Mouse (Mus musculus) naive thymus-derived CD4-positive, alpha-beta T cell, adult 2 months (primary cell): Measurements from ENCODE around the gene Nxf1.

ENCODE experiments used
- DNase-seq: peaks from one replicate; pipeline ENCODE4 v3.0.0-alpha.2; 2011; ENCODE audit warnings: low read depth

Nxf1 gene

DNA sequence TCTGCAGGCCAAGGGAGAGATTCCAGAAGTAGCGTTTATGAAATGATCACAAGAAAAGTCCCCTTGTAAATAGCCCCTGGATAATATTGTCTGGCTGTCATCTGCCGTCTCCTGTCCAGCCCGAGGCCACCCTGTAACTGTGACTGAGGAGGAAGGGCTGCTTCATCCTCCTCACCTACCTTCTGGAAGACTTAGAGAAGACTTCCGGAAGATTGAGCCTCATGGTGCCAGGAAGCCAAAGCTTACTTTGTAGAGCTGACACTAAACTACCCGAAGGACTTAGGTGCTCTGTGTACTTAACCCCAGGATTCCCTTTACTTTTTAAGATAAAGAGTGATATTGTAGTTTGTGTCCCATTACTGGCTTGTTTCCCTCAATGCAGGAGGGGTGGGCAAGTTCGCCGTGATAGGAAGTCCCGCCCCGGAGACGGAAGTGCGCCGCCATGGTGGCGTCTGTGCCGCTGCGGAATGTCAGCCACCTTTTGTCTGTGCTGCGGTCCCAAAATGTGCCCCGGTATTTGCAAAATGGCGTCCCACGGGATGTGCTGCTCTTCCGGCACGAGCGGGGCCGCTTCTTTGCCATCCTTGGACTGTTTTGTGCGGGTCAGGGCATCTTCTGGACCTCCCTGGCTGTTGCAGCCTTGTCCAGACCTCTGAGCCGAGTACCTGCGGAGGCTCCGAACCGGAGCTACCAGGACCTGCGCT is 13.8 kb downstream of the Nxf1 start, which contains the start of gene Tmem223:
Gene Tmem223 (plus strand): TSS at position 430 of the 704 bp plus-strand sequence.
- peak; percentile 89 for DNase-seq

DNA sequence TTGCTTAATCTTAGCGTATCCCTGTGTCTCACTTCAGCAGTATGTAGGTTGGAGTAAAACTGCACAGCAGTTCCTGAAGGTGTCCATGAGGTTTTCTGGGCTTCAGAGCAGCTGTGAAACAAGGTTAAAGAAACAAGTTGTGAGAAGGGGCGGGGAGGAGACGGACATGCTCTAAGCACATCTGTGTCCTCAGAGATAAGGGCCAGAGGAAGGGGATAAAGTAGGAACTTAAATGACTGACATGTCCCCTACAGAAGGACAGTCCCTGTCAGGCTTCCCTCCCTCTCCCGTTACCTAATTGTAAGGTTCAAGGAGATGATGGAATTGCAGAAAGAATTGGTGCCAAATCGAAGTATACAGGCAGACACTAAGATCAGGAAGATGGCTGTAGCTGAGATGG is 16.1 kb downstream of the Nxf1 start:
- no peak for DNase-seq

- no peak for DNase-seq
Measured at GRCm38 (mm10) chr19:8773409-8773808, 16.5 kb downstream of the Nxf1 start.

DNA sequence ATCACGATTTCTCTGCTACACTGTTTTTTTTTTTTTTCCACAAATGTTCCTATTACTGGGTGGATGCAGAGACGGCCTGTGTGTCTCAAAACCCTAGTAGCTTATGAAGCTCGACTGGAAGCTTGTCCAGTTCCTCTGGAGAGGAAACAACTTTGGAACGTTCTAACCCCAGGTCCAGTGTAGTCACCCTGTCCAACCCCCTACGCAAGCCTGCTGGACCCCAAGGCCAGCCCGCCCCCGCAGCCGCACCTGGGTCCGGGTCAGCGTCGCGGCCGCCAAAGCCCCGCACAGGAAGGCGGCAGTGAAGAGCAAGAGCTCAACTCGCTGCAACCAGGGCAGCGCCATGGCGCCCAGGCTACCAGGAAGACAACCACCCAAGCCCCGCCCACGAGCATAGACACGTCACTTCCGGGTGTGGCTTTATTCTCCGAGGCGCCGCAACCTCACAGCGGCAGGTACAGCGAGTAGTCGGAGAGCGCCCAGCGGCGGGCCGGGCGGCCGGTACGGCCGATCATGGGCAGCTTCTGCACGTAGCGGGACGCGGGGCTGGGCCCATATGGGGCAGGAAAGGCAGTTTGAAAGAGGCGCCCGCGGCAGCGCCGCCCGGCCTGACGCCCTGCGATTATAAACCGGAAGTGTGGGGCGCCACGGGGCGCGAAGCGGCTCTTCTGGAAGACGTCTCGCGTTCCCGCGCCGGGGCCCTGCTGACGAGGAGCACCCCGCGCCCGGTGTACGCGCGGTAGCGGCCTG is 17.4 kb downstream of the Nxf1 start, which contains the start of gene Tmem179b:
Gene Tmem179b (minus strand): TSS at position 382 of the 750 bp plus-strand sequence.
- DNase-seq, result peak; percentile 98

- DNase-seq, result no peak
Measured at GRCm38 (mm10) chr19:8774951-8775421, 18.1 kb downstream of the Nxf1 start.

- DNase-seq, result peak; percentile 96
Measured at GRCm38 (mm10) chr19:8786008-8786781, 29.3 kb downstream of the Nxf1 start, which contains the start of gene Taf6l. Gene Taf6l, minus strand, starts transcription at chr19:8786417.

- no peak for DNase-seq
Measured at GRCm38 (mm10) chr19:8788521-8788920, 31.6 kb downstream of the Nxf1 start.

DNA sequence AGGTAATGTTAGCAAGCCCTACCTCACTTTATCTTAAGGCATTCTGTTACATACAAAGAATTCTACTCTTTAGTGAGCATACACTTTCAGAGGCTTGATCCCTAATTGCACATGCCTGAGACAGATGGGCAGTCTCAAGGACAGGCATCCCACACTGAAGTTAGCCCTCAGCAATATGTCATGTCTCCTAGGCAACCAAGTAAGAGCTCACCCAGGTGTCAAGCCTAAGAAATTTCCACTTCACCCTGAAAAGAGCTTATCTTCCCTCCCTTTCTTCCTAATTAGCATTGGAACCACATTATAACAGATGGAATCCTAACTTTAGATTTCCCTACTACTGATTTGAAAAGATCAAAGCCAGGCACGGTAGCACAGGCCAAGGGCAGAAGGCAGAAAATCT is 32.3 kb downstream of the Nxf1 start:
- DNase-seq, result no peak

DNA sequence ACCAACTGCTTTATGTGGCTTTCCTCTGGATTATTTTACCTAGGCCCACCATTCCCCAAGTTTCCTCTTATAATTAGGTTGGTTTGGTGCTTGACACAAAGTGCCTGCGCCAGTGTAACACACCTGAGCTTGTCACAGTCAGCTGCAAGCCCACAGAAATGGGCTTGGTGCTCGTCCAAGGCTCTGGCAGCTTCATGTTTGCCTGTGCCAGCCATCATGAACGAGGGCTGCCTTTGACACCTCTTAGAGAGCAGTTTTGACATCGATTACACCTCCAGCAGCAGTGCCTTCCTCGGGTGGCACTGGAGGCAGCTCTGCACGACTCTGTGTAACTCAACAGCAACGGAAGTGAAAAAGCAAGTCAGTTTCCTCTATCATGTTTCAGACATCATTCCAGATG is 33.3 kb downstream of the Nxf1 start:
- no peak for DNase-seq

GRCm38 (mm10) chr19:8798264-8798946 is 41.5 kb downstream of the Nxf1 start, which contains the start of gene Polr2g:
Gene Polr2g, minus strand, starts transcription at chr19:8798577.
- peak; percentile 92 for DNase-seq

DNA sequence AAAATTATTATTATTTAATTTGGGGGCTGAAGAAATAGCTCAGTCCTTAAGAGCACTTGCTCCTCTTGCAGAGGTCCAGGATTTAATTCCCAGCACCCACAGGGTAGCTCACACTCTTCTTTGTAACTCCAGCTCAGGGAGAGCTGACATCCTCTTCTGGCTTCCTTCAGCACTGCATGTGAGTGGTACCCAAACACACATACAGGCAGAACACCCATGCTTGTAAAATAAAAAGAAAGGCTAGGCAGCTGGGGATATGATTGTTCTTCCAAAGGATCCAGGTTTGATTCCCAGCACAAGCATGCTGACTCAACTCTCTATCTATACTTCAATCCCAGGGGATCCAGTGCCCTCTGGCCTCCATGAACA is 42.1 kb downstream of the Nxf1 start:
- DNase-seq, result peak; percentile 40

DNA sequence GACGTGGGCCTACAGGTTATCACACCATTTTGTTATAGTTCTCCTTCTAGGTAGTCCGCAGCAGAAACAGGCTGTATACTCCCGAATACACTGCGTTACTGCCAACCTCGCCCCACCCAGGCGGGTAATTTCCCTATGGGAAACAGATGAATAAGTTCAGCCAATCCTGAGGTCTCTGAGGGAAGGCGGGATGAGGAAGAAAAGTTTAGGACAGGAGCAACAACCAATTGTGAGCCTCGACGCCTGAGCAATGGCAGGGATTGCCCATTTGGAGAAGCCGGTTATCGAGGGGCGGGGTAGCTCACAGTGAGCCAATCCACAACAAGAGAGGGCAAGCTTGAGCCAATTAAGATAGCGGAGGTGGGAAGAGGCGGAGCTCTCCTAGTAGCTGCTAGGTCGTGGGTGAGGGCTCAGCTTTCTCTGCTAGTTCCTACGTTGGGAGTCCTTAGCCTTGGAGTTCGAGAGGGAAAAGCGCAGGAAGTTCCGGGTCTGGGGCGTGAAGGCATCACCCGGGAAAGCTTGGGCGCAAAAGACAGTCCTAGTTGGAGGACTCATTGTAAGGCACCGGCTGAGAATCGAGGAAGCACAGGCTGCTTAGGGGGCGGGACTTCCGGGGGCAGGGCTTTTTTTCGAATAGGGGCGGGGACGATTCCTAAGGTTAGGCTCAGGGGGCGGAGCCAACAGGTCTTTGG is 45.4 kb downstream of the Nxf1 start, which contains the start of gene Zbtb3:
Gene Zbtb3 (plus strand): TSS at position 426 of the 692 bp plus-strand sequence.
- DNase-seq, result peak; percentile 95

- no peak for DNase-seq
Measured at GRCm38 (mm10) chr19:8803204-8803780, 46.4 kb downstream of the Nxf1 start.

- DNase-seq, result no peak
Measured at GRCm38 (mm10) chr19:8803879-8804660, 47.2 kb downstream of the Nxf1 start.

DNA sequence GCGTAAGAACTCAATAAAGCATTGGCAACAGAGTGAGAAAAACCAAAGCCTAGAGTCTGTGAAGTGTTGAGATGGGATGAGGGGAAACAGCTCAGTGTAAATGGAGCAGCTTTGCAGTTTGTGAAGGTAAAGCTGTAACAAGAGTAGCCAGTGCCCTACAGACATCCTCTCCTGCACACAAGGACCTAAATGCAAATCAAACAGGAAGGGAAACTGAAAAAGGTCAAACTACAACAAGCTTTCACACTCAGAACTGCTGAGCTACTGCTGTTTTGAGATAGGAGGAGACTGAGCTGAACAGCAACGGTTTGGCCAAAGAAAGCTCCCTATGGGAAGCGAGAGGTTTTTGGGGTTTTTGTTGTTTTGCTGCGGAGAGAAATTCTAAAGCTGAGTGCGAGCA is 49.9 kb downstream of the Nxf1 start:
- DNase-seq, result no peak

DNA sequence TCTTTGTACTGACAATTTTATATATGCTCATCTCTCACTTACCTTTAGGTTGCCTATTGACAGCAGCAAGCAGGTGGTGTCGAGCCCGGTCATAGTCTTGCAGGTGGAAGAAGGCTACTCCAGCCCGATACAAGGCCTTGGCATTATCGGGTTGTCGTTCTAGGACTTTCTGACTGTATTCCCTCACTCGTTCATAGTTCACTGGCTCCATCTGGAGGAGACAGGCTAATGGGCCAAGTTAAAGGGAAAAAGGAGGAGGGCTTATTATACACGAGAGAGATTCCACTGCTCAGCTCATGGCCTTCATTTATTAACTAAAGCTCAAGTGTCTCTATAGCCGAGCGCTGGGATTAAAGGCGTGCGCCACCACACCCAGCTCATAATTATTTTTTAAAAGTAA is 58.9 kb downstream of the Nxf1 start:
- no peak for DNase-seq

DNA sequence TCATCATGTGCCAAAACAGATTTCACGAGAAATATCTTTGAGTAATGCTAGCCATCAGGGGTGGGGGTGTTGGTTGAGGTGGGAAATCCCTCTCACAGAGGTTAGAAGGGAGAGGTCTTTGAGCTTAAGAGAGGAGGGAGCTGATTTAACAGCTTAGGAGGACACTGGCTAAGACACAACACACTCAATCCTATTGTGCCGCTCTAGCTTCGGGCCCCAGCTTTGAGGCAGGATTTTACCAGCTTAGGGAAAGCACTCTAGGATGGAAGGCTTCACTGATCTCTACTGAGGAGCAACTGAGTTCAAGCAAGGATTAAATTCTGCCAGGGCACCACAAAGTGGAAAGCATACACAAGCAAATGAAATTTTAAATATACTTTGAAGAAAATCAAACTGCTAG is 60.1 kb downstream of the Nxf1 start:
- no peak for DNase-seq

DNA sequence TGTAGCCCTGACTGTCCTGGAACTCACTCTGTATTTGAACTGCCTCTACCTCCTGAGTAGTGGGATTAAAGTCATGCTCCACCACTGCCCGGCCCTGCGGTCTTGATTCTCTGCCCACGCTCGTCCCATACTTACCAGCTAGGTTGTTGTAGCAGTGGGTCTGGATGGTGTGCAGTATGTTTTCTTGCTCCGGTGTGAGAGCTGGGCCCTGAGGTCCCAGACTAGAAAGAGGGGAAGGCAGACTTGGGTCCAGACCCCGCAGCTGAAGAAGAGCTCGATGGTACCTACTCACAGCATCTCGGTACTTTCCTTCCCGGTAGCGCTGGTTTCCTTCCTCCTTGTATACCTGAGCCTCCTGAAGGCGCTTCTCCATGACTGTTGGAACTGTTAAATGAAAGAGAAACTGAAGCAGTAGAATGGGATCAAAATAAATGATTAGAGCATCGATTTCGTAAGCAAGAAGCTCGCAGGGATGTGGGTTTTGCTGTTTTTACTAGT is 61.5 kb downstream of the Nxf1 start:
- no peak for DNase-seq

DNA sequence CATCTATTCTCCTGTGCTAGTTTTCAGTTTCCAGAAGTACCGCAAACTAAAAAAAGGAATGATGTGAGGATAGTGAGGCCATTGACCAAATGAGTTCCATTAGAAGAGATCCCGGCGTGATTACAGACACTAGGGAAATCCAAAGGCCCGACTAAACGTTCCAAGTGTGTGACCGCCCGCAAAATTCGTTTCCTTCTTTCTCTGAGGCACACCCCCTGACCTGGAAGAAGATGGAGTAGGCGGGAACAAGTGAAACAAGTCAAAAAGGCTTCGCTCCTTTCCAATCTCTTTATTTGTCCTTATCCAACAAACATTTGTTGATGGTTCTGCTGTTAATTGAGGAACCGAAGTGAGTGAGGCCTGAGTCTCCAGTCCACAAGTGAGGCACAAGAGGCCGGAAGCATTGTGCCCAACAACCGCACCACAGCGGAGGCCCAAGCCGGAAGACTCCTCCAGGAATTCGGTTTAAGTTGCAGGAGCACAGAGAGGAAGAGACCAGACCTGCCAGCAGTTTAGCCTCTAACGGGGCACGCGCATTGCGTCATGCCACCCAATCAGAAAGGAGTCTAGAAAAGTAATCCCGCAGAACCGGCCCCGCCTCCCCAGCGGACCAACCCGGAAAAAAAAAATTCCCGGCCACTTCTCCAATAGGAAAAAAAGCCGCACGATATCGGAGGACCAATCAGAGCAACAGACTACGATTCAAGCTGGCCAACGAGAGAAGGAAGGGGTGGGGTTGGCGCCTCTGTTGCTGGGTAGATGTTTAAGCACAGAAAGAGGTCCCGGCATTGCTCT is 62.1 kb downstream of the Nxf1 start, which contains the start of gene Ttc9c:
Gene Ttc9c (minus strand): TSS at position 533 of the 795 bp plus-strand sequence.
- no peak for DNase-seq
